ENCODE assay signal across 26 mouse cellular contexts in genomic region chr17:51759509-51759908, GRCm38 (mm10).
DNase-seq lines count a peak whose midpoint lies in the region; ATAC-seq and TF ChIP-seq lines count a peak whose summit lies in the region.
"Had no signal": no experiment of that assay in that cellular context is flagged by ENCODE, and none has a peak within 500 bp of the region (broad histone marks: within the 10 kb centered on the region; RNA-seq: fewer than 3 reads in every experiment).

No protein-coding gene starts in this region.

- DNase-seq in cerebellum, postnatal 10 days = peak; percentile 18 to 21
- DNase-seq in cerebellum, adult 2 months = no peak
- peak; percentile 11 for DNase-seq in lung, postnatal 0 days (ENCODE audit: low spot score)
- no peak for DNase-seq in lung, adult 18-20 months
- no peak for DNase-seq in gastrocnemius, adult 2 months
- DNase-seq in liver, postnatal 0 days = no peak
- DNase-seq: adrenal gland, adult 2 months; adrenal gland, postnatal 14 days; B cell, adult 2 months; cerebellum, adult 11 months; cerebellum, adult 8-10 months; gastrocnemius, postnatal 25 days; heart, adult 2 months; heart, postnatal 14 days; heart, postnatal 4 days had no signal

- H3K9ac ChIP-seq in lung, postnatal 0 days (replicated peaks; ENCODE audit: low read depth) = no peak overlapping the region
- no peak overlapping the region for H3K9ac ChIP-seq in liver, postnatal 0 days (replicated peaks)
- H3K9ac ChIP-seq: embryonic facial prominence, embryonic 12.5 days; embryonic facial prominence, embryonic 15.5 days; forebrain, embryonic 12.5 days; forebrain, embryonic 15.5 days; heart, embryonic 13.5 days; intestine, embryonic 15.5 days had no signal

- H3K4me1 ChIP-seq in cerebellum, adult 2 months (ENCODE audit: control insufficient read depth, insufficient read depth, low read length) = no peaks in the 10 kb centered on the region
- no peaks in the 10 kb centered on the region for H3K4me1 ChIP-seq in lung, postnatal 0 days (ENCODE audit: insufficient read depth, low read depth, low read length)
- H3K4me1 ChIP-seq in liver, postnatal 0 days (ENCODE audit: insufficient read depth) = no peaks in the 10 kb centered on the region
- H3K4me1 ChIP-seq: heart, embryonic 10.5 days; heart, embryonic 13.5 days; intestine, embryonic 15.5 days had no signal

- ATAC-seq in lung, postnatal 0 days = no peak
- peak; percentile 59 for ATAC-seq in megakaryocyte progenitor cell, adult 5-6 weeks (replicated peaks; ENCODE audit: poor library complexity)
- no peak for ATAC-seq in liver, postnatal 0 days
- ATAC-seq: intestine, embryonic 15.5 days had no signal

- no peak for TF ChIP-seq EP300 in lung, postnatal 0 days (IDR thresholded peaks at IDR 0.05)
- no peak for TF ChIP-seq EP300 in liver, postnatal 0 days (IDR thresholded peaks at IDR 0.05; ENCODE audit: low read depth)

- 72% methylated on average over 4 of the region's 4 CpGs for WGBS in cerebellum, adult 2 months
- WGBS in lung, postnatal 0 days = 53% methylated on average over 4 of the region's 4 CpGs
- 49% methylated on average over 4 of the region's 4 CpGs for WGBS in liver, postnatal 0 days (ENCODE audit: insufficient replicate concordance)

- TF ChIP-seq POLR2A in cerebellum, adult 2 months (IDR thresholded peaks at IDR 0.05; ENCODE audit: borderline replicate concordance, insufficient read depth, low read length) = no peak

- no peaks in the 10 kb centered on the region for H3K9me3 ChIP-seq in lung, postnatal 0 days (ENCODE audit: low read length)
- H3K9me3 ChIP-seq in liver, postnatal 0 days (ENCODE audit: low read length) = no peaks in the 10 kb centered on the region
- H3K9me3 ChIP-seq: embryonic facial prominence, embryonic 12.5 days; embryonic facial prominence, embryonic 15.5 days; forebrain, embryonic 12.5 days; forebrain, embryonic 15.5 days; heart, embryonic 10.5 days; heart, embryonic 13.5 days; hindbrain, embryonic 15.5 days; intestine, embryonic 15.5 days had no signal

- no peaks in the 10 kb centered on the region for H3K27me3 ChIP-seq in cerebellum, adult 2 months (ENCODE audit: control insufficient read depth, insufficient read depth, low read length)
- no peaks in the 10 kb centered on the region for H3K27me3 ChIP-seq in lung, postnatal 0 days (replicated peaks; ENCODE audit: insufficient read depth, low read length)
- no peaks in the 10 kb centered on the region for H3K27me3 ChIP-seq in liver, postnatal 0 days (ENCODE audit: insufficient read depth, low read length)
- H3K27me3 ChIP-seq: CH12.LX; embryonic facial prominence, embryonic 15.5 days; forebrain, embryonic 12.5 days; forebrain, embryonic 15.5 days; heart, embryonic 13.5 days; hindbrain, embryonic 15.5 days; intestine, embryonic 15.5 days had no signal

- no peak overlapping the region for H3K27ac ChIP-seq in cerebellum, adult 2 months (ENCODE audit: insufficient read depth, low read length)
- no peak overlapping the region for H3K27ac ChIP-seq in lung, postnatal 0 days (ENCODE audit: low read length)
- no peak overlapping the region for H3K27ac ChIP-seq in gastrocnemius, adult 2 months
- no peak overlapping the region for H3K27ac ChIP-seq in liver, postnatal 0 days (ENCODE audit: low read depth)
- H3K27ac ChIP-seq: embryonic facial prominence, embryonic 12.5 days; embryonic facial prominence, embryonic 15.5 days; heart, adult 2 months; heart, embryonic 10.5 days; heart, embryonic 13.5 days; intestine, embryonic 15.5 days had no signal

- H3K4me3 ChIP-seq in cerebellum, adult 2 months (replicated peaks; ENCODE audit: insufficient read depth, low read depth, low read length) = no peak overlapping the region
- no peak overlapping the region for H3K4me3 ChIP-seq in lung, postnatal 0 days (ENCODE audit: low read depth, low read length)
- H3K4me3 ChIP-seq in gastrocnemius, adult 2 months = no peak overlapping the region
- no peak overlapping the region for H3K4me3 ChIP-seq in liver, postnatal 0 days (ENCODE audit: low read depth, low read length)
- H3K4me3 ChIP-seq: embryonic facial prominence, embryonic 12.5 days; forebrain, embryonic 12.5 days; heart, adult 2 months; heart, embryonic 10.5 days; heart, embryonic 13.5 days; intestine, embryonic 15.5 days had no signal

- no peak overlapping the region for H3K4me2 ChIP-seq in lung, postnatal 0 days (replicated peaks; ENCODE audit: low read depth, low read length)
- H3K4me2 ChIP-seq in liver, postnatal 0 days (ENCODE audit: low read depth, low read length) = no peak overlapping the region
- H3K4me2 ChIP-seq: heart, embryonic 13.5 days; intestine, embryonic 15.5 days had no signal

- intact Hi-C loops in gastrocnemius, adult 2 months (cut with DNase I) = no loop called here

- no peak for TF ChIP-seq CTCF in cerebellum, adult 2 months (IDR thresholded peaks at IDR 0.05; ENCODE audit: borderline replicate concordance, insufficient read depth, low read depth, low read length)
- no peak for TF ChIP-seq CTCF in lung, postnatal 0 days (IDR thresholded peaks at IDR 0.05)
- TF ChIP-seq CTCF in gastrocnemius, adult 2 months (IDR thresholded peaks at IDR 0.05) = no peak
- no peak for TF ChIP-seq CTCF in liver, postnatal 0 days (IDR thresholded peaks at IDR 0.05; ENCODE audit: low read depth)

- H3K36me3 ChIP-seq in lung, postnatal 0 days (ENCODE audit: insufficient read depth, low read length) = no peaks in the 10 kb centered on the region
- H3K36me3 ChIP-seq in liver, postnatal 0 days (replicated peaks; ENCODE audit: insufficient read depth, low read length) = no peaks in the 10 kb centered on the region
- H3K36me3 ChIP-seq: embryonic facial prominence, embryonic 12.5 days; embryonic facial prominence, embryonic 15.5 days; G1E; intestine, embryonic 15.5 days had no signal

Comparison
In these comparisons a context has a peak if more than half of its experiments do, and no peak if none do; other contexts are left out.
1. DNase-seq: peak in cerebellum, postnatal 10 days (2 of 2) and lung, postnatal 0 days (single experiment); none in cerebellum, adult 2 months (0 of 2), lung, adult 18-20 months (0 of 2), gastrocnemius, adult 2 months (single experiment) and liver, postnatal 0 days (single experiment).